Mouse (Mus musculus) right cerebral cortex, adult 18-20 months (tissue): ENCODE measurements at regions not wholly inside any gene's neighbourhood (a gene's known extent, or its start where the extent isn't known, plus 50 kb on each side); places are given as distances from the start of the nearest gene placed in this dataset.
A peak's percentile ranks its signal among the peaks of the same experiment; 100 is the strongest.

Experiments
- DNase-seq: peaks from one replicate; pipeline ENCODE4 v3.0.0; 2022; ENCODE audit warnings: mixed read lengths

DNA sequence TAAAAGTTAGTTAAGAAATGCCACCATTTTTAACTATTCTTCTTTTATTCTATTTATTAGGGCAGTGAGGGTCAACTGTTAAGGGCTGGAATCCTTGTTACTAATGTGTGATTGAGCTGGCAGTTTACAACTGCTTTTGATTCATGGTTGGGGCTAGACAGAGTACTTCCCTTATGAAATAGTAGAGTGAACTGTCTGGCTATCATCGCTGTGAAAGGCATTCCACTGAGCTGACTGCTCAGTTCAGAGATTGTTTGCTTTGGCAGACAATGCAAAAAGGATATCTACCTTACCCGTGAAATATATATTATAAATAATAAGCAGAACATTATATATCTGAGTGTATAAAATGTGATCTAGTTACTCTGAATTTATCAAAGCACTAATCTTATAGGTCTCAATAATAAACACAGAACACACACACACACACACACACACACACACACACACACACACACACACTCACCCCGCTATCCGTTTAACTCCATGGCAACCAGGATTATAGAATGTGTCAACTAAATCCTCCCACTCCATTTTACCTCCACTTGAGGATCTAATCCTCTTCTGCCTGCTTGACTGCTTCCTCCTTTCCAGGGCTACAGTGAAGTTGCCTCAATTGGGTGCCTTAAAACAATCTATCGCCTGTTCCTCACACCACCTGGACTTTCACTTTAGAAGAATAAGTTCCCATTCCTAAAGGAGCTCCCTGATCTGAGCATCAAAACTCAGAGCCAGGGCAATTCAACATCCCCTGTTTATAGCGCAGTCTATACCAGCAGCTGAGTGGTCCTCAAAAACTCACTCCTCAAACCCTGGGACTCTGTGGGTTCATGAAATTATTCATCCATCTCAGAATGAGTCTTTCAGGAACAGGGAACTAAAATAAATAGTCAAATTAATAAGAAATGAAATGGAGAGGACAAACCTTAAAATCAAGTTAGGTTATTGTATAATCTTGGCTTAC lies 126.6 kb downstream of the Gm9733 start:
- DNase-seq = no peak

DNA sequence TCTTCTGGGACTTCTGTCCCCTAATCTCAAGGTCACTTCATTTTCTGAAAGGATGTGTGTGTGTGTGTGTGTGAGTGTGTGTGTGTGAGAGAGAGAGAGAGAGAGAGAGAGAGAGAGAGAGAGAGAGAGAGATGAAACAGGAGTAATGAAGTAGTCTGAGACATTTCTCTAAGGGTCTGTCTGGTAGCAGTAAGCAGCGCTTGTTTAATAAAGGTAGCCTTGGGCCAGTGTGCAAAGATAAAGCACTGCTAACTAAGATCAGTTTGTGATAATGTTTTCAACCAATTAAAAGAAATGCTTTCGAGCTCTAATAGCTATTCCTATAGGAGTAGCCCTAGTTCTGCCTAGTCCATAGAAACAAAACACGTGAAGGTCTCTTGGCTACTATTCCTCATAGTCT lies 119.7 kb downstream of the Gm9733 start:
- no peak for DNase-seq

DNA sequence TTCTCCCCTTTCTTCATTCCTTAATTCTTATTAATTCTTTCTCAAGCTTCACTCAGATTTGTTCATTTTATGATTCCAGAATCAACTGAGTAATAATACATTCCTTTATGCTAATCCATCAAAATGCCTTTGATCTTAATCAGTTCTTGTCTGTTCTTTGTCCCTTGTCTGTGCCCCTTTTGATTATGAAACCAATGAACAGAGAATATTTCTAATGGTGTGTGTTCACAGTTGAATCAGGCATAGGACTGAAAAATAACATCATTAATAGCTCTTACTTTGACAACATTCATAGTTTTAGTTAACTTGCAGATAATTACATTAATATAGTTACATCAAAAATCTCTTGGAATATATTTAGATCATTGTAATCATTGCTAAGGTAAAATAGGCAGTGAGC lies 114.5 kb downstream of the Gm9733 start:
- no peak for DNase-seq

DNA sequence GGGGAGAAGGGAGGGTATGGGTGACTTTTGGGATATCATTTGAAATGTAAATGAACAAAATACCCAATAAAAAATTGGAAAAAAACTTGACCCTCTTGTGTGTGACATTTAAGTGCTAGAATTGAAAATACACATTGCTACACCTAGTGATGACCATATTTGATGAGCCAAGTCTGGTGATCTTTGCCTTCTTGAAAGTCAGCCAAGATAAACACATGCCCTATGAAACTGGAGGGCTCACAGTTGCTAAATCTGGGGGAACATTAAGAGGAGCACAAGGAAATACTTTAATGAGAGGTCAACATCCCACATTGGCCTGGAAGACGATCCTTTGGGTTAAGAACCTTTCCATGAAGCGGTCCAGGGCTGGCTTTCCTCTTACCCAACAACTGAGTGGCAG lies 112.8 kb downstream of the Gm9733 start:
- no peak for DNase-seq

DNA sequence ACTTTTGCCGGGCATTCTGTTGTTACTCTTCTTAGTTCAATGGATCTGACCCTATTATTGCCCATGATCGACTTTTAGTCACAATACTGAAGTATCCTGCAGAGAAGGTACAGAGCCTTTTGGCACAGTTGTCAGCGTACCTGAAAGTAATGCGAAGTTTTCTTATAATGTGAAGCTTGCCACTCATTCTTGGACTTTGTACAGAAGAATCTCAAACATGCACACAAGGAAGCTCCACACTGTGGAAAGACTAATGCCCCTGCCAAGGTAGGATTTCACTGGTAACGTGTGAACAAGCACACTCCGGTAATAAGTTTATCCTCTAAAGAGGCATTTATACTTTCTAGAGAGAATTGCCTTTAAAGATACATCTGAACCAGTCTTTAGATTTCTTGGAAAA lies 108.8 kb downstream of the Gm9733 start:
- DNase-seq = no peak

DNA sequence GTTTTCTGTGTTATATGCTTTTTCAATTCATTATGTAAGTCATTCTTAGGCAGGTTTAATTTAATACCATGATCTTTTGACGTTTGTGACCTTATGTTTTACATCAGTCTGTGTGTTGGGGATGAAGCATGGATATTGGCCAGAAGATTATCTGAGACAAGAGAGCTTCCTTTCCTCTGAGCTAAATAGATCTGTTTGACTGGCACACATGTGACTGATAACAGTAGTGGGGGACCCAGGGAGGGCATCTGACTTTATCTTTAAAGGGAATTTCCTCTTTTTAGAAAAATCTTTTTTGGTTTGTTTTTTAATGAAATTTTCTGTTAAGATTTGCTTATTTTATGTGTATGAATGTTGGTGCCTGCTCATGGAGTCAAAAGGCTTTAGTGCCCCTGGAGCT lies 107.7 kb downstream of the Gm9733 start:
- no peak for DNase-seq

DNA sequence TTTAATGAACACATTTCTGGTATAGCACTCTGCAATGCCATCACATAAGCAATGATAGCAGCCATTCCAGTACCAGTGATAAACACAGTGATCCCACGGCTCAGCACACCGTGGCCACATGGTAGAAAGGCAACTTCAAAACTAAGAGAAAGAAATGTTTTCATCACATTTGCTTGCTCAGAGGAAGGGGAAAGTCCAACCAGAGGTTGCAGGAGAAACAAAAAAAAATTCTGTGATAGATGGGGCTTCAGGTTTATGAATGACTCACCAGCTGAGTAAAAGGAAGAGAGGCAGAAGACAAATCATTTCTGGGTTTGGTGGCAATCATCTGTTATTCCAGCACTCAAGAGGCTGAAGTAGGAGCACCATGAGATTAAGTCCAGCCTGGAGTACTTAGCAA lies 103.5 kb downstream of the Gm9733 start:
- DNase-seq = no peak

DNA sequence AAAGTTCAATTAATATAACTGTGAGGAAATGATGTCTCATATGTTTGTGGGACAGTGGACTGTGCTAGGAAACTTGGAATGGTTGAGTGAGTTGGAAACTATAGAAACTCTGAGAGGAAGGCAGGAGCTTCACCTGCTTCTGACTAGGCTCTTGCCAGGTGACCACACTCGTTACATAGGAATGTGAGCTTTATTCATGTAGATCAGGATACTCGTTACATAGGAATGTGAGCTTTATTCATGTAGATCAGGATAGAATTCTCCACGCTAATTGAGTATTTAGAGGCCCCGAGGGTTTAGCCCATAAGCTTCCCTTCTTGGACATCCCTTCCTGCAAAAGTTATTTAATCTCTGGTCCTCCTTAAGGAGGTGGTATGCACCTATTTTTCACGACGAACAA lies 101.9 kb downstream of the Gm9733 start:
- no peak for DNase-seq

DNA sequence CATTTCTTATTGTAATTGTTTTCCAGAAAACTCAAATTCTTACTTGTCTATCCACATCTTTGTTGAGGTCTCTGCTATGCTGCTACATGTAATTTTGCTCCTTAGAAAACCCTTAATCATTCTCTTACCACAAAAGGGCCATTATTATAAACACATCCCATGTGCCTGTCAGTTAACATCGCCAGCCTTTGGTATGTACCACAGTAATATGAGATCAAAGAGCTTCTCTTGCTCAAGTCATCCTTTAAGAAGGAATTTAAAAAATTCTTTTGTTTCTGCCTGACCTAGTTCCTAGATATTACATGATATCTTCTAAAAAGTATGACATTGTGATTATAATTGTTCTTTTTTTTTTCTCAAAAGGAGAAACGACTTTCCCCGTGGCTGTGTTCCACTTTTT lies 100.7 kb downstream of the Gm9733 start:
- DNase-seq = no peak

DNA sequence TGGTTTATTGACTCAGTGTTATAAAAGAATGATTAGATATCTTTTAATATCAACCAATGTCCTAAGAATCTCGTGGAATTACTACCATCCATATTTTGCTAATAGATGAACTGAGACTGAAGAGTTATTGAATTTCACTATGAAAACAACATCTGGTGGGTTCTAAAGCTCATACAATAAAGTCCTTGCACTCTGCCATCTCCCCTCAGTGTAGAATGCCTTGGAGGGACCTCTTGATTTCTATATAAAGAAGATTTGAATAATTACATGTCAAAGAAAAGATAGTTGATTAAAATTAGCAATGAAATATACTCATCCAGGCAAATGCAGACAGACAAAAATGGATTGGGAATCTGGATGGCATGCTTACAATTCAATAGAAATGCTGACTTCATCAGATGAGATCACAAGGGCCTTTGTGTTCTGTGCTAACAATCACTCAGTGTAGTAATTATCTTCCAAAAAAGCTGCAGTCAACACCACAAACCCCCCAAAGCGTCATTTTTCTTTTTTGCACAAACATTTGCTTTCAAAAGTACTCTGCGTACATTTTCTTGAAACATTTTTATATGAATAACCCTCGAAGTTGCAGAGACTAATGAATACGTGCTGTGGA lies 94.2 kb downstream of the Gm9733 start:
- no peak for DNase-seq

DNA sequence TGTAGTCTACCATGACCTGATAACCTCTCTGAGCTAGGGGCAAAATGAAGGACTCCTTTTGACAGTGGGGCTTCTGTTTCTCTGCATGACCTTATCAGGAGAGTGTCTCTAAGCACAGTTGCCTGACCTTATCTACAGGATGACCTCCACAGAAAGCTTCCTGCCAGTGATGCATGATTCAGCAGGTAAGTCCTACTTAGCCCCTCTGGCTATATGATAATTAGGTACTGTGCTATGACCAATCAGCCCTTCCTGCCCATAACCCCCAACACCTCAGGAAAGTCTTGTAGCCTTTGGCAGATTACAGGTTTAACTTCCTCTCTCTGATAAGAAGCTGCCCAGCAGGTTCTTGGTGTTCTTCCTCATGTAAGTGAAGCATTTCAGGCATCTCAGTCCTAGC lies 89.7 kb downstream of the Gm9733 start:
- no peak for DNase-seq

DNA sequence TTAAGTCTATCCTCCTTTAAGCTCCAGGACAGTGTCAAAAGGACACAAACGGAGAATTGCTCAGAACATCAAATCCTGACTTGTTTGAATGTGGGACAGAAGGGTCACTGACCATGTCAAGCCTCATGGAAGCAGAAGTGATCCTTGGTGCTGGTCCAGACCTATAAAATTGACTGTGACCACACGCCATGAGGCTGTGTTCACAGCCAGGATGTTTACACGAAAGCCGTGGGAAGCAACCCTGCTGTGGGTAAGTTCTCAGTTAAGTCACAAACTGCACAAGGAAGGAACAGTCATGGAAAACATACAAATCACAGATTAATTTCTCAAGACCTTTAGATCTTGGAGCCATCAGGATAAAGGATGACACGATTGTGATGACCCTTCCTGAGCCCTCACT lies 88.5 kb downstream of the Gm9733 start:
- no peak for DNase-seq

DNA sequence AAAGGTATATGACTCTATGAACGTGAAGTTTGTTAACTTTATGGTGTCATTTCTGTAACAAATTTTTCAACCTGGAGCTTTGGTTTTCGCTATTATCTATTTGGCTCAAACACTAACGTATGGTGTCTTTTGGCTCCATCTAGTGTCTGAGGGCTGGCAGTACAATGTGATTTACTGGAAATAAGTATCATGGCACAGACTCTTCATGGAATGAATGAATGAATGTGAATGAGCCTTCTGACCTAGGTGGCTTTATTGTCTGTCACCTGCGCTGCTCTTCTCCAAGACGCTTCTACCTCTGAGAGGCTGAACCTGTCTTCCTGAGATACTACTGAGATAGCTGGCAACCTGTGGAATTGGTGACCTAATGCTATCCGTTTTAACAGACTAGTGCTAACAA lies 87.1 kb downstream of the Gm9733 start:
- peak; percentile 28 for DNase-seq
